Mouse (Mus musculus): ENCODE data around the gene Ldlr.

GRCm38 (mm10) chr9:21706586-21707265 is 16.6 kb upstream of the Ldlr start:
- TF ChIP-seq CTCF (conservative IDR thresholded peaks at IDR 0.05; ENCODE audit: insufficient read depth, insufficient read length, low read depth, low read length) = no peak; the same call in 1 of the 2 replicates
- TF ChIP-seq POLR2A (IDR thresholded peaks at IDR 0.05; ENCODE audit: low read depth, low read length) = no peak

Data from kidney, adult 2 months (tissue).